Mouse (Mus musculus): ENCODE measurements around the gene Wdr20. TPM values are rescaled to one million over a fixed set of nuclear protein-coding genes. Genes with fewer than 3 reads are reported as not detected.
"Not testable (repeated sequence)": the region's sequence is repeated elsewhere in the genome, so short reads cannot be mapped to it uniquely, and the experiment has no call there.

Gene Wdr20
- polyA plus RNA-seq, 2 experiments = 20.4 to 27.9 TPM

DNA sequence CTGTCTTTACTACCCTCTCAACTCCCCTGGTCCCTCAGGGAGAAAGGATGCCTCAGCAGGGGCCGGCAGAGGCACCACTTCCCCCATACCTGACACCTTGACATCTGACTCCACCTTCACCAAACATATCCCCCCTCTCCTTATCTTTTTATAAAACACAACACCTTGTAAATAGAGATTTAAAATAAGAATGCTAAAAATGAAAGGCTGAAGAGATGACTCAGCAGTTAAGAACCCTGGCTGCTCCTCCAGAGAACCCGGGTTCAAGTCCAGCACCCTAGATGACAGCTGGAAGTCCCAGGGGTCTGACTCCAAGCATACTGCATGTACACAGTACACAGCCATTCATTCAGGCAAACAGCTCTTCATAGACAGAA lies 38.6 kb upstream of the Wdr20 start:
- Histone ChIP-seq H3K4me1 (ENCODE audit: control insufficient read depth, insufficient read depth, low read length) (peaks cover 11% of the 10 kb centered on the region; the same call in 1 of the 2 replicates), H3K36me3 (ENCODE audit: control insufficient read depth, insufficient read depth, low read length) (peaks cover 7% of the 10 kb centered on the region), H3K9ac (ENCODE audit: low read depth, low read length, severe bottlenecking) (peak overlapping the region; percentile 34; the same call in 1 of the 2 replicates), H3K4me2 (replicated peaks; ENCODE audit: low read depth, low read length, severe bottlenecking) (no peak overlapping the region), H3K27me3 (ENCODE audit: control insufficient read depth, insufficient read depth, low read length) (no peaks in the 10 kb centered on the region), H3K9me3 (ENCODE audit: control insufficient read depth, low read length) (no peaks in the 10 kb centered on the region), H3K4me3 (replicated peaks; ENCODE audit: low read length) (no peak overlapping the region), H3K27ac (replicated peaks; ENCODE audit: low read depth, low read length) (no peak overlapping the region)
- no peak for TF ChIP-seq POLR2A (IDR thresholded peaks at IDR 0.05; ENCODE audit: borderline replicate concordance, extremely low read depth, insufficient read depth, insufficient read length)
- no peak for DNase-seq (ENCODE audit: low spot score)
- ATAC-seq (ENCODE audit: low FRiP score, low read depth) = no peak
- WGBS = 44% methylated on average over 2 of the region's 2 CpGs

DNA sequence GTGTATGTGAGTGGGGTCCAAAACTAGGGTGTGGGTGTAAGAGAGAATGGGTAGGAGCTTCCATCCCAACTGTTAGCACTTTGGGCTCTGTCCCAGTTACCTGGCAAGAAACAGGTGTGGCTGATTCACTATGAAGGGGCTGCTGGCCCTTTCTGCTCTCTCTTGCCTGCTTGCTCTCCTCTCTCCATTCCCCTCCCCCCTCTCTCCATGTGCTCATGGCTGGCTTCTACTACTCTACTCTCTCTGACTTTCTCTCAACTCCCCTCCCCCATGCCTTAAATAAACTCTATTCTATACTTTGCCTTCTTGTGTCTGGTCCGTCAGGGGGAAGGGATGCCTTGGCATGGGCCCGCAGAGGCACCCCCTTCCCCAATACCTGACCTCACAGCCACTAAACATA lies 37.0 kb upstream of the Wdr20 start:
- no peak overlapping the region for H3K9ac ChIP-seq (ENCODE audit: low read depth, low read length, severe bottlenecking)
- H3K4me1 ChIP-seq (ENCODE audit: control insufficient read depth, insufficient read depth, low read length) = 0 out of 2 replicates have a peak, but pooled peaks cover 4% of the 10 kb centered on the region
- H3K4me3 ChIP-seq (replicated peaks; ENCODE audit: low read length) = no peak overlapping the region
- TF ChIP-seq POLR2A (IDR thresholded peaks at IDR 0.05; ENCODE audit: borderline replicate concordance, extremely low read depth, insufficient read depth, insufficient read length) = no peak
- H3K27ac ChIP-seq (replicated peaks; ENCODE audit: low read depth, low read length) = no peak overlapping the region
- no peak overlapping the region for H3K4me2 ChIP-seq (replicated peaks; ENCODE audit: low read depth, low read length, severe bottlenecking)
- DNase-seq (ENCODE audit: low spot score) (no peak), ATAC-seq (ENCODE audit: low FRiP score, low read depth) (no peak)
- no peaks in the 10 kb centered on the region for H3K27me3 ChIP-seq (ENCODE audit: control insufficient read depth, insufficient read depth, low read length)
- WGBS = 68% methylated on average over 2 of the region's 2 CpGs
- H3K9me3 ChIP-seq (ENCODE audit: control insufficient read depth, low read length) = no peaks in the 10 kb centered on the region
- no peaks in the 10 kb centered on the region for H3K36me3 ChIP-seq (ENCODE audit: control insufficient read depth, insufficient read depth, low read length)

DNA sequence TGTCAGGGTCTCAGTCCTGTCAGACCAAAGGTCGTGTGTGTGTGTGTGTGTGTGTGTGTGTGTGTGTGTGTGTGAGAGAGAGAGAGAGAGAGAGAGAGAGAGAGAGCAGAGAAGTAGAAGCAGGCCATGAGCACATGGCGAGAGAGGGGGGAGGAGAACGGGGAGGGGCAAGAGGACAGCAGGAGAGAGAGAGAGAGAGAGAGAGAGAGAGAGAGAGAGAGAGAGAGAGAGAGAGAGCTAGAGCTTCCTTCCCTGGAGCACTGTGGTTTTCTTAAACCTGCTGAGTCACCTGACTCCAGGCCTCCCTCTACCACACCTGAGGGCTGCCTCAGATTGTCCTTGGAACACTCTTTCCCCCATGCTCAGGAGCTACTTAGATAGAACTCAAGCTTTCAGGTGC lies 36.4 kb upstream of the Wdr20 start:
- not testable (repeated sequence) for H3K9ac ChIP-seq (ENCODE audit: low read depth, low read length, severe bottlenecking); H3K36me3 ChIP-seq (ENCODE audit: control insufficient read depth, insufficient read depth, low read length); H3K4me2 ChIP-seq (replicated peaks; ENCODE audit: low read depth, low read length, severe bottlenecking); H3K9me3 ChIP-seq (ENCODE audit: control insufficient read depth, low read length); H3K4me1 ChIP-seq (ENCODE audit: control insufficient read depth, insufficient read depth, low read length); H3K27me3 ChIP-seq (ENCODE audit: control insufficient read depth, insufficient read depth, low read length); H3K4me3 ChIP-seq (replicated peaks; ENCODE audit: low read length); DNase-seq (ENCODE audit: low spot score); ATAC-seq (ENCODE audit: low FRiP score, low read depth); H3K27ac ChIP-seq (replicated peaks; ENCODE audit: low read depth, low read length)
- 35% methylated on average over 3 of the region's 3 CpGs for WGBS

DNA sequence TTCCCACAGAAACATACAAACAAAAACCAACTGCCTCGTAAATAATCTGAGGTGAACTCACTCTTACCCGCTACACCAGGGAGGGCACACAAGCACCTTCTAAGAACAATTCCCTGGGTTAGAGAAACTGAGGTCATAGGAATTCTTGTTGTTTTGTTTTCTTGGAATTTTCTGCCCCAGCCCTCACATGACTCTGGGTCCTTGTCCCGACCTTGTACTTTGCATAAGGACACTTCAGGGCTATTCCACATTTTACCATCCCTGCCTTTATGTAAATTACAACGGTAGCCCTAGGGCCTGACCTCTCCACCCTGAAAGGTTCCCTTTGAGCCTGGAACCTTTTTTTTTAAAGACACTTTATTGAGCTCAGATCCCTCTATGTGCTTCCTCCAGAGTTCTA lies 35.2 kb upstream of the Wdr20 start, which contains the start of gene Hsp90aa1:
Hsp90aa1 (minus strand) TSS at position 173 of the 400 bp plus-strand sequence.
- 43% methylated on average over 4 of the region's 4 CpGs for WGBS
- H3K27me3 ChIP-seq (ENCODE audit: control insufficient read depth, insufficient read depth, low read length) = no peaks in the 10 kb centered on the region
- ATAC-seq (ENCODE audit: low FRiP score, low read depth) = no peak
- no peaks in the 10 kb centered on the region for H3K4me1 ChIP-seq (ENCODE audit: control insufficient read depth, insufficient read depth, low read length)
- no peak for TF ChIP-seq POLR2A (IDR thresholded peaks at IDR 0.05; ENCODE audit: borderline replicate concordance, extremely low read depth, insufficient read depth, insufficient read length)
- H3K9ac ChIP-seq (ENCODE audit: low read depth, low read length, severe bottlenecking) = no peak within 1 kb of the TSS
- H3K9me3 ChIP-seq (ENCODE audit: control insufficient read depth, low read length) = no peaks in the 10 kb centered on the region
- no peak within 1 kb of the TSS for H3K4me3 ChIP-seq (replicated peaks; ENCODE audit: low read length)
- no peak for DNase-seq (ENCODE audit: low spot score)
- no peak within 1 kb of the TSS for H3K27ac ChIP-seq (replicated peaks; ENCODE audit: low read depth, low read length)
- no peaks in the 10 kb centered on the region for H3K36me3 ChIP-seq (ENCODE audit: control insufficient read depth, insufficient read depth, low read length)
- H3K4me2 ChIP-seq (replicated peaks; ENCODE audit: low read depth, low read length, severe bottlenecking) = no peak within 1 kb of the TSS

DNA sequence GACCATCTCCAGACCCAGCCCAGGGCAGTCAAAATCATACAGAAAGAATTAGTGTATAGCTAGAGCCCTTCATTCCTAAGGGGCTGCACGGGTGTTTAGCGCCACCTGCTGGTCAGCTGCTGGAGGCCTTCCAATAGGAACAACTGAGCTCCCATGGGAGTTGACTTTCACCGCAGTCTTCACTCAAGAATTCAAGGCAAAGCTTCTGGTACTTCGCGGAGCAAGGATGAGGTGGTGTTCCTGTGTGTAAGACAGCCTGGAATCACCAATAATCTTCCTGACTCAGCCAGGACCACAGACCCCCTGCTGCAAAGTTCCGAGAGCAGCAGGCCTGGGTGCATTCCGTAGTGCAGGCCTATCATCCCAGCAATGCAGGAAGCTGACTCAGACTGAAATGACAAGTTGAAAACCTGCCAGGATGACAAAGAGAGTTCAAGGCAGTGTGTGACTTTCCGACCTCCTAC lies 34.7 kb upstream of the Wdr20 start:
- Histone ChIP-seq H3K27me3 (ENCODE audit: control insufficient read depth, insufficient read depth, low read length) (no peaks in the 10 kb centered on the region), H3K4me1 (ENCODE audit: control insufficient read depth, insufficient read depth, low read length) (no peaks in the 10 kb centered on the region), H3K9me3 (ENCODE audit: control insufficient read depth, low read length) (no peaks in the 10 kb centered on the region), H3K9ac (ENCODE audit: low read depth, low read length, severe bottlenecking) (no peak overlapping the region), H3K4me2 (replicated peaks; ENCODE audit: low read depth, low read length, severe bottlenecking) (no peak overlapping the region), H3K4me3 (replicated peaks; ENCODE audit: low read length) (no peak overlapping the region), H3K27ac (replicated peaks; ENCODE audit: low read depth, low read length) (no peak overlapping the region), H3K36me3 (ENCODE audit: control insufficient read depth, insufficient read depth, low read length) (no peaks in the 10 kb centered on the region)
- peak; percentile 65 for ATAC-seq (ENCODE audit: low FRiP score, low read depth)
- no peak for TF ChIP-seq POLR2A (IDR thresholded peaks at IDR 0.05; ENCODE audit: borderline replicate concordance, extremely low read depth, insufficient read depth, insufficient read length)
- peak; percentile 95 for DNase-seq (ENCODE audit: low spot score)
- WGBS = 24% methylated on average over 8 of the region's 8 CpGs

DNA sequence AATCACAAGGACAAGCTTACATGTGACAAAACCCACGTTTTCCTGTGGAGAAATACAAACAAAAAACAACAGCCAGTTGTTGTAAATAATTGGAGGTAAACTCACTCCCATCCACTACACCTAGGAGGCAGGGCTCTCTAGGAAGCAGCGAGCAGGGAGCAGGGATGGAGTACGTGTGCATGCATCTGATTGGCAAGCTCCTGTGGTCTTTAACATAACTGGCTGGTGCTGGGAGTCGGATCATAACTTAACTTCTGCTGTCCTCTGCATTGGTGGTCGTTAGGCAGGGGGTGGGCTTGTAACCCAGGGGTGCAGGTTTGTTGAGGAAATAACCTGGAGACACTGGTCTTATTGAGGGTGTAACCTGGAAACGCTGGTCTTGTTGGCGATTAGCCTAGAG lies 34.1 kb upstream of the Wdr20 start:
- 65% methylated on average over 7 of the region's 7 CpGs for WGBS
- Histone ChIP-seq H3K4me3 (replicated peaks; ENCODE audit: low read length) (no peak overlapping the region), H3K27me3 (ENCODE audit: control insufficient read depth, insufficient read depth, low read length) (no peaks in the 10 kb centered on the region), H3K36me3 (ENCODE audit: control insufficient read depth, insufficient read depth, low read length) (no peaks in the 10 kb centered on the region), H3K9ac (ENCODE audit: low read depth, low read length, severe bottlenecking) (no peak overlapping the region), H3K27ac (replicated peaks; ENCODE audit: low read depth, low read length) (no peak overlapping the region), H3K4me1 (ENCODE audit: control insufficient read depth, insufficient read depth, low read length) (no peaks in the 10 kb centered on the region), H3K9me3 (ENCODE audit: control insufficient read depth, low read length) (no peaks in the 10 kb centered on the region), H3K4me2 (replicated peaks; ENCODE audit: low read depth, low read length, severe bottlenecking) (no peak overlapping the region)
- TF ChIP-seq POLR2A (IDR thresholded peaks at IDR 0.05; ENCODE audit: borderline replicate concordance, extremely low read depth, insufficient read depth, insufficient read length) = no peak
- ATAC-seq (ENCODE audit: low FRiP score, low read depth) (no peak), DNase-seq (ENCODE audit: low spot score) (no peak)

DNA sequence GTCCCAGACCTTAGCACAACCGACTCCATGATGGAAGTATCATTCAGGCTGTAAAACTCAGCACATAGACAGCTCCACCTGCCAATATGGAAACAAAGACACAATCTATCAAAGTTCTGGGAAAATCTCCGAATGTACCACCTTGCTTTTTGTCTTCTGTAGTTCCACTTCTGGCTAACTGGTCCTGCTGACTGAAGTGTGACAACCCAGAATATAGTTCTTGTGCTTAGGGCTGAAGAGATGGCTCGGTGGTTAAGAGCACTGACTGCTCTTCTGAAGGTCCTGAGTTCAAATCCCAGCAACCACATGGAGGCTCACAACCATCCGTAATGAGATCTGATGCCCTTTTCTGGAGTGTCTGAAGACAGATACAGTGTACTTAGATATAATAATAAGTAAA lies 32.3 kb upstream of the Wdr20 start:
- ATAC-seq (ENCODE audit: low FRiP score, low read depth); H3K4me1 ChIP-seq (ENCODE audit: control insufficient read depth, insufficient read depth, low read length); H3K27me3 ChIP-seq (ENCODE audit: control insufficient read depth, insufficient read depth, low read length); H3K36me3 ChIP-seq (ENCODE audit: control insufficient read depth, insufficient read depth, low read length); H3K4me3 ChIP-seq (replicated peaks; ENCODE audit: low read length); DNase-seq (ENCODE audit: low spot score); H3K9me3 ChIP-seq (ENCODE audit: control insufficient read depth, low read length); H3K27ac ChIP-seq (replicated peaks; ENCODE audit: low read depth, low read length); H3K9ac ChIP-seq (ENCODE audit: low read depth, low read length, severe bottlenecking); H3K4me2 ChIP-seq (replicated peaks; ENCODE audit: low read depth, low read length, severe bottlenecking): not testable (repeated sequence)
- WGBS = 84% methylated on average over 3 of the region's 4 CpGs

Data from limb, embryonic 14.5 days (tissue).